Mouse (Mus musculus) spleen, postnatal 10 days (tissue): ENCODE data around the gene Krtap4-1.
"Not testable (repeated sequence)": the region's sequence is repeated elsewhere in the genome, so short reads cannot be mapped to it uniquely, and the experiment has no call there.

ENCODE experiments used
- DNase-seq, 2 experiments: peaks; one replicate each; pipeline ENCODE4 v3.0.0; 2021 to 2022; ENCODE audit warnings: low spot score in 2 of 2

Krtap4-1 gene

GRCm38 (mm10) chr11:99628138-99628537, at the start of gene Krtap4-1:
TSS of gene Krtap4-1 (minus strand) at chr11:99628238.
- DNase-seq = no peak

GRCm38 (mm10) chr11:99665860-99666259, 37.8 kb upstream of the Krtap4-1 start, which contains the start of gene Krtap4-6:
TSS of gene Krtap4-6 (minus strand) at chr11:99665960.
- no peak for DNase-seq

GRCm38 (mm10) chr11:99662802-99663201, 34.8 kb upstream of the Krtap4-1 start:
- no peak for DNase-seq

- DNase-seq = no peak
Observed at GRCm38 (mm10) chr11:99659256-99659655, 31.2 kb upstream of the Krtap4-1 start.

- DNase-seq = not testable (repeated sequence)
Observed at GRCm38 (mm10) chr11:99658467-99659010, 30.5 kb upstream of the Krtap4-1 start, which contains the start of gene Gm11563. TSS of gene Gm11563 (minus strand) at chr11:99658960.

- DNase-seq = no peak
Observed at GRCm38 (mm10) chr11:99657051-99657450, 29.0 kb upstream of the Krtap4-1 start.

GRCm38 (mm10) chr11:99650136-99650535, 22.1 kb upstream of the Krtap4-1 start, which contains the start of gene Gm11555:
TSS of gene Gm11555 (minus strand) at chr11:99650236.
- no peak for DNase-seq

GRCm38 (mm10) chr11:99646444-99646843, 18.4 kb upstream of the Krtap4-1 start:
- DNase-seq = no peak

- DNase-seq = no peak
Observed at GRCm38 (mm10) chr11:99644351-99644750, 16.3 kb upstream of the Krtap4-1 start.

- not testable (repeated sequence) for DNase-seq
Observed at GRCm38 (mm10) chr11:99643635-99644139, 15.6 kb upstream of the Krtap4-1 start, which contains the start of gene Krtap4-7. TSS of gene Krtap4-7 (minus strand) at chr11:99644089.

GRCm38 (mm10) chr11:99640926-99641325, 12.9 kb upstream of the Krtap4-1 start:
- DNase-seq = no peak

- no peak for DNase-seq
Observed at GRCm38 (mm10) chr11:99637086-99637485, 9.0 kb upstream of the Krtap4-1 start.

- DNase-seq = no peak
Observed at GRCm38 (mm10) chr11:99634653-99635134, 6.7 kb upstream of the Krtap4-1 start, which contains the start of gene Krtap4-2. TSS of gene Krtap4-2 (minus strand) at chr11:99635084.

- DNase-seq = no peak
Observed at GRCm38 (mm10) chr11:99633293-99633692, 5.3 kb upstream of the Krtap4-1 start.

- DNase-seq = no peak
Observed at GRCm38 (mm10) chr11:99630890-99631289, 2.9 kb upstream of the Krtap4-1 start.

- DNase-seq = no peak
Observed at GRCm38 (mm10) chr11:99620335-99620734, 7.7 kb downstream of the Krtap4-1 start, which contains the start of gene Gm11562. TSS of gene Gm11562 (minus strand) at chr11:99620435.

- no peak for DNase-seq
Observed at GRCm38 (mm10) chr11:99614796-99615363, 13.2 kb downstream of the Krtap4-1 start, which contains the start of gene Krtap2-4. TSS of gene Krtap2-4 (minus strand) at chr11:99614846.

- DNase-seq = not testable (repeated sequence)
Observed at GRCm38 (mm10) chr11:99610089-99610488, 17.9 kb downstream of the Krtap4-1 start, which contains the start of gene Gm11937. TSS of gene Gm11937 (minus strand) at chr11:99610189.

- no peak for DNase-seq
Observed at GRCm38 (mm10) chr11:99609126-99609525, 18.9 kb downstream of the Krtap4-1 start.

- not testable (repeated sequence) for DNase-seq
Observed at GRCm38 (mm10) chr11:99603208-99603607, 24.8 kb downstream of the Krtap4-1 start, which contains the start of gene Gm11938. TSS of gene Gm11938 (minus strand) at chr11:99603308.

GRCm38 (mm10) chr11:99597742-99598141, 30.3 kb downstream of the Krtap4-1 start, which contains the start of gene Krtap9-3:
TSS of gene Krtap9-3 (minus strand) at chr11:99598105.
- not testable (repeated sequence) for DNase-seq

- no peak for DNase-seq
Observed at GRCm38 (mm10) chr11:99590981-99591380, 37.1 kb downstream of the Krtap4-1 start, which contains the start of gene Krtap1-3. TSS of gene Krtap1-3 (minus strand) at chr11:99591339.
